Mouse (Mus musculus) embryonic facial prominence, embryonic 15.5 days (tissue): ENCODE data around the gene Ghrl. TPM values are rescaled to one million over a fixed set of nuclear protein-coding genes. Genes with fewer than 3 reads are reported as not detected.

ENCODE experiments used
- ATAC-seq: fragments of 200-750 bp; cut with Nextera tagmentation; 2 replicates; pipeline ENCODE4 v1.8.0; 2017; ENCODE audit warnings: low read depth, moderate TSS enrichment; ENCODE audit not compliant: insufficient number of reproducible peaks, low FRiP score, low TSS enrichment
- H3K27ac ChIP-seq: fragments of 300-500 bp; sonication (generic); replicated peaks from 2 replicates; pipeline ENCODE4 v1.5.1; 2015; ENCODE audit warnings: mild to moderate bottlenecking, inconsistent platforms
- H3K27me3 ChIP-seq: fragments of 300-500 bp; sonication (generic); 2 replicates; pipeline ENCODE4 v1.6.1; 2015; ENCODE audit warnings: inconsistent platforms
- H3K36me3 ChIP-seq: fragments of 300-500 bp; sonication (generic); 2 replicates; pipeline ENCODE4 v1.6.1; 2015; ENCODE audit warnings: mild to moderate bottlenecking, inconsistent platforms
- H3K4me1 ChIP-seq: fragments of 300-500 bp; sonication (generic); 2 replicates; pipeline ENCODE4 v1.6.1; 2015; ENCODE audit warnings: inconsistent platforms
- H3K4me2 ChIP-seq: fragments of 300-500 bp; sonication (generic); replicated peaks from 2 replicates; pipeline ENCODE4 v1.6.1; 2015; ENCODE audit warnings: mild to moderate bottlenecking, inconsistent platforms
- H3K4me3 ChIP-seq: fragments of 300-500 bp; sonication (generic); replicated peaks from 2 replicates; pipeline ENCODE4 v1.5.1; 2015; ENCODE audit warnings: mild to moderate bottlenecking, inconsistent platforms
- H3K9ac ChIP-seq: fragments of 300-500 bp; sonication (generic); 2 replicates; pipeline ENCODE4 v1.6.1; 2015; ENCODE audit warnings: inconsistent platforms
- H3K9me3 ChIP-seq: fragments of 300-500 bp; sonication (generic); replicated peaks from 2 replicates; pipeline ENCODE4 v1.6.1; 2016; ENCODE audit warnings: inconsistent platforms
- WGBS: fragments of 180-500 bp; shearing (Covaris S2); methylation state at CpG from one replicate; pipeline ENCODE4 v1.1.7; 2015; 5-methylcytosine and 5-hydroxymethylcytosine counted together
- polyA plus RNA-seq: library from polyadenylated mRNA; unstranded; fragments of >200 nt; fragmentation: Nextera tagmentation; extraction: Ambion mirVana; gene quantifications from 2 replicates; pipeline ENCODE4 v1.2.1, GENCODE M21; 2015

The Ghrl gene
- polyA plus RNA-seq = 0.24 TPM in 1 of 2 replicates, not detected in the other

GRCm38 (mm10) chr6:113719878-113720277 lies at the start of gene Ghrl:
TSS of gene Ghrl (minus strand) at chr6:113719880.
- WGBS = 86% methylated on average over 3 of the region's 3 CpGs
- Histone ChIP-seq H3K9ac (no peak within 1 kb of the TSS), H3K27me3 (no peaks in the 10 kb centered on the region), H3K4me1 (no peaks in the 10 kb centered on the region), H3K4me2 (no peak within 1 kb of the TSS), H3K27ac (no peak within 1 kb of the TSS), H3K4me3 (no peak within 1 kb of the TSS), H3K36me3 (peaks cover 62% of the 10 kb centered on the region), H3K9me3 (no peaks in the 10 kb centered on the region)
- no peak for ATAC-seq

- Histone ChIP-seq H3K4me3 (no peak overlapping the region), H3K4me1 (no peaks in the 10 kb centered on the region), H3K9me3 (no peaks in the 10 kb centered on the region), H3K4me2 (no peak overlapping the region), H3K36me3 (no peaks in the 10 kb centered on the region), H3K27ac (no peak overlapping the region), H3K9ac (no peak overlapping the region), H3K27me3 (no peaks in the 10 kb centered on the region)
- 44% methylated on average over 11 of the region's 11 CpGs for WGBS
- ATAC-seq = no peak
Observed at GRCm38 (mm10) chr6:113768804-113769203, 49.1 kb upstream of the Ghrl start.

- no peaks in the 10 kb centered on the region for H3K36me3 ChIP-seq
- no peak overlapping the region for H3K27ac ChIP-seq
- no peaks in the 10 kb centered on the region for H3K9me3 ChIP-seq
- H3K27me3 ChIP-seq = no peaks in the 10 kb centered on the region
- H3K4me3 ChIP-seq = no peak overlapping the region
- 29% methylated on average over 7 of the region's 7 CpGs for WGBS
- no peak overlapping the region for H3K4me2 ChIP-seq
- H3K9ac ChIP-seq = no peak overlapping the region
- no peaks in the 10 kb centered on the region for H3K4me1 ChIP-seq
- no peak for ATAC-seq
Observed at GRCm38 (mm10) chr6:113761644-113762043, 42.0 kb upstream of the Ghrl start.

- WGBS = 55% methylated on average over 17 of the region's 17 CpGs
- no peak for ATAC-seq
- Histone ChIP-seq H3K36me3 (no peaks in the 10 kb centered on the region), H3K4me3 (no peak overlapping the region), H3K27ac (no peak overlapping the region), H3K4me2 (no peak overlapping the region), H3K4me1 (no peaks in the 10 kb centered on the region), H3K9ac (no peak overlapping the region), H3K9me3 (no peaks in the 10 kb centered on the region), H3K27me3 (peaks cover 26% of the 10 kb centered on the region)
Observed at GRCm38 (mm10) chr6:113749119-113749685, 29.5 kb upstream of the Ghrl start.

GRCm38 (mm10) chr6:113748351-113748750 lies 28.7 kb upstream of the Ghrl start:
- no peak overlapping the region for H3K27ac ChIP-seq
- H3K4me3 ChIP-seq = no peak overlapping the region
- H3K36me3 ChIP-seq = no peaks in the 10 kb centered on the region
- no peak overlapping the region for H3K9ac ChIP-seq
- WGBS = 27% methylated on average over 26 of the region's 26 CpGs
- no peaks in the 10 kb centered on the region for H3K4me1 ChIP-seq
- no peak for ATAC-seq
- no peaks in the 10 kb centered on the region for H3K9me3 ChIP-seq
- H3K4me2 ChIP-seq = peak overlapping the region; percentile 21; the same call in 1 of the 2 replicates
- peaks cover 26% of the 10 kb centered on the region for H3K27me3 ChIP-seq

- no peak overlapping the region for H3K27ac ChIP-seq
- H3K4me2 ChIP-seq = no peak overlapping the region
- no peaks in the 10 kb centered on the region for H3K36me3 ChIP-seq
- no peak for ATAC-seq
- no peaks in the 10 kb centered on the region for H3K9me3 ChIP-seq
- no peaks in the 10 kb centered on the region for H3K4me1 ChIP-seq
- H3K4me3 ChIP-seq = no peak overlapping the region
- H3K27me3 ChIP-seq = peaks cover 26% of the 10 kb centered on the region
- 84% methylated on average over 14 of the region's 14 CpGs for WGBS
- H3K9ac ChIP-seq = no peak overlapping the region
Observed at GRCm38 (mm10) chr6:113747284-113747683, 27.6 kb upstream of the Ghrl start.

- peaks cover 26% of the 10 kb centered on the region for H3K27me3 ChIP-seq
- H3K4me3 ChIP-seq = no peak overlapping the region
- H3K4me1 ChIP-seq = peaks cover 4% of the 10 kb centered on the region; the same call in 1 of the 2 replicates
- H3K9me3 ChIP-seq = no peaks in the 10 kb centered on the region
- no peak for ATAC-seq
- no peak overlapping the region for H3K27ac ChIP-seq
- H3K4me2 ChIP-seq = no peak overlapping the region
- H3K36me3 ChIP-seq = no peaks in the 10 kb centered on the region
- H3K9ac ChIP-seq = no peak overlapping the region
Observed at GRCm38 (mm10) chr6:113745117-113745516, 25.4 kb upstream of the Ghrl start.

GRCm38 (mm10) chr6:113743111-113743510 lies 23.4 kb upstream of the Ghrl start:
- no peak for ATAC-seq

GRCm38 (mm10) chr6:113742321-113742720 lies 22.6 kb upstream of the Ghrl start:
- Histone ChIP-seq H3K4me3 (no peak overlapping the region), H3K27me3 (peaks cover 6% of the 10 kb centered on the region), H3K27ac (no peak overlapping the region), H3K36me3 (peaks cover 12% of the 10 kb centered on the region), H3K9ac (no peak overlapping the region), H3K9me3 (no peaks in the 10 kb centered on the region), H3K4me1 (peaks cover 14% of the 10 kb centered on the region), H3K4me2 (no peak overlapping the region)
- WGBS = 84% methylated on average over 1 of the region's 1 CpGs
- ATAC-seq = no peak

More at GRCm38 (mm10) chr6:113743111-113743510, 23.4 kb upstream of the Ghrl start:
- H3K27me3 ChIP-seq = peaks cover 7% of the 10 kb centered on the region
- H3K9me3 ChIP-seq = no peaks in the 10 kb centered on the region
- H3K4me2 ChIP-seq = no peak overlapping the region
- no peak overlapping the region for H3K27ac ChIP-seq
- no peak overlapping the region for H3K9ac ChIP-seq
- no peak overlapping the region for H3K4me3 ChIP-seq
- peaks cover 5% of the 10 kb centered on the region; the same call in 1 of the 2 replicates for H3K36me3 ChIP-seq
- WGBS = 61% methylated on average over 1 of the region's 1 CpGs
- H3K4me1 ChIP-seq = peaks cover 14% of the 10 kb centered on the region

- Histone ChIP-seq H3K27me3 (peaks cover 3% of the 10 kb centered on the region), H3K9me3 (no peaks in the 10 kb centered on the region), H3K4me3 (no peak overlapping the region), H3K27ac (no peak overlapping the region), H3K4me1 (peaks cover 14% of the 10 kb centered on the region), H3K4me2 (no peak overlapping the region), H3K9ac (no peak overlapping the region), H3K36me3 (peaks cover 20% of the 10 kb centered on the region)
- no peak for ATAC-seq
- WGBS = 67% methylated on average over 2 of the region's 2 CpGs
Observed at GRCm38 (mm10) chr6:113741425-113741824, 21.7 kb upstream of the Ghrl start.

- Histone ChIP-seq H3K36me3 (peaks cover 28% of the 10 kb centered on the region), H3K9ac (peak within 1 kb of the TSS; percentile 87), H3K27ac (peak within 1 kb of the TSS; percentile 80), H3K4me3 (peak within 1 kb of the TSS; percentile 86), H3K27me3 (no peaks in the 10 kb centered on the region), H3K4me1 (peaks cover 14% of the 10 kb centered on the region), H3K4me2 (peak within 1 kb of the TSS; percentile 77), H3K9me3 (no peaks in the 10 kb centered on the region)
- ATAC-seq = peak; percentile 74; the same call in 1 of the 2 replicates
- WGBS = 7% methylated on average over 41 of the region's 41 CpGs
Observed at GRCm38 (mm10) chr6:113740236-113741217, 20.8 kb upstream of the Ghrl start, which contains the start of gene Sec13. TSS of gene Sec13 (minus strand) at chr6:113740743.
